In the genomic region with DNA sequence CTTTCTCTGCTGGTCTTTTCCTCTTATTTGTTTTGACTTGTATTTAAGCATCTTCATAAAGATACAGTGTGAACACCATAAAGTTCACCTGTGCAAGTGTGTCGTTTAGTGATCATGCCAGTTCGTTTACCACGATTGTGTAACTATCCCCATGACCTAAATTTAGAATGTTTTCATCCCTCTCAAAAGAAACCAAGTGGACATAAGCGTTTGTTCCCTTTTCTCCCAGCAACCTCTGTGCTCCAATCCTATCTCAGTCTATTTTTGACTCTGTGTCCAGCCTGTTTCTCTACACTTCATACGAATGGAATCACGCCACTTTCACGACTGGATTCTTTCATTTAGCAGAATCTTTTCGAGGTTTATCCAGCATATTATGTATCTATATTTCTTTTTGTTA, we compare ENCODE assay signal across 19 mouse cellular contexts. TPM values are rescaled to one million over a fixed set of nuclear protein-coding genes. Genes with fewer than 3 reads are reported as not detected.
DNase-seq lines count a peak whose midpoint lies in the region; ATAC-seq and TF ChIP-seq lines count a peak whose summit lies in the region.
"Had no signal": no experiment of that assay in that cellular context is flagged by ENCODE, and none has a peak within 500 bp of the region (broad histone marks: within the 10 kb centered on the region; RNA-seq: fewer than 3 reads in every experiment).

No protein-coding gene starts in this region.

- H3K9me3 ChIP-seq in liver, postnatal 0 days (ENCODE audit: low read length): no peaks in the 10 kb centered on the region
- H3K9me3 ChIP-seq in heart, embryonic 15.5 days (replicated peaks): no peaks in the 10 kb centered on the region
- H3K9me3 ChIP-seq: embryonic facial prominence, embryonic 10.5 days; hindbrain, embryonic 10.5 days; limb, embryonic 15.5 days; lung, embryonic 15.5 days; midbrain, embryonic 10.5 days had no signal

- peak overlapping the region; percentile 68 for H3K27ac ChIP-seq in heart, adult 2 months
- peak overlapping the region; percentile 73 for H3K27ac ChIP-seq in liver, postnatal 0 days (ENCODE audit: low read depth)
- H3K27ac ChIP-seq in heart, embryonic 15.5 days: peak overlapping the region; percentile 81
- H3K27ac ChIP-seq in layer of hippocampus, adult 2 months: no peak overlapping the region
- H3K27ac ChIP-seq: embryonic facial prominence, embryonic 10.5 days; hindbrain, embryonic 10.5 days; hindbrain, postnatal 0 days; limb, embryonic 15.5 days; midbrain, embryonic 10.5 days had no signal

- H3K27me3 ChIP-seq in heart, adult 2 months (ENCODE audit: control insufficient read depth, insufficient read depth, low read length): no peaks in the 10 kb centered on the region
- H3K27me3 ChIP-seq in liver, postnatal 0 days (ENCODE audit: insufficient read depth, low read length): no peaks in the 10 kb centered on the region
- no peaks in the 10 kb centered on the region for H3K27me3 ChIP-seq in heart, embryonic 15.5 days
- H3K27me3 ChIP-seq: limb, embryonic 15.5 days; lung, embryonic 15.5 days had no signal

- no peak for DNase-seq in heart, adult 2 months
- DNase-seq in heart, adult 9 months (ENCODE audit: low spot score in 2 of 2): no peak
- DNase-seq in liver, postnatal 0 days: no peak
- DNase-seq in liver: no peak
- no peak for DNase-seq in layer of hippocampus, adult 2 months (ENCODE audit: low spot score in 2 of 2)
- no peak for DNase-seq in adrenal gland, postnatal 36 days
- DNase-seq: cerebellum, adult 8-10 months; gastrocnemius, postnatal 14 days; kidney, adult 2 months; kidney, postnatal 10 days; right cerebral cortex, postnatal 14 days; thymus, postnatal 25 days had no signal

- no peak overlapping the region for H3K4me3 ChIP-seq in heart, adult 2 months
- H3K4me3 ChIP-seq in liver, postnatal 0 days (ENCODE audit: low read depth, low read length): no peak overlapping the region
- H3K4me3 ChIP-seq in heart, embryonic 15.5 days: no peak overlapping the region
- H3K4me3 ChIP-seq in layer of hippocampus, adult 2 months: no peak overlapping the region
- H3K4me3 ChIP-seq: embryonic facial prominence, embryonic 10.5 days; hindbrain, embryonic 10.5 days; limb, embryonic 15.5 days; lung, embryonic 15.5 days; midbrain, embryonic 10.5 days had no signal

- H3K79me2 ChIP-seq in heart, adult 2 months (replicated peaks; ENCODE audit: control insufficient read depth, insufficient read depth, low read length): no peaks in the 10 kb centered on the region; the same call in 1 of the 2 replicates

- intact Hi-C loops in heart, adult 2 months (cut with DNase I): no loop called here

- H3K36me3 ChIP-seq in heart, adult 2 months (ENCODE audit: control insufficient read depth, insufficient read depth, low read length): peaks cover 2% of the 10 kb centered on the region
- H3K36me3 ChIP-seq in liver, postnatal 0 days (replicated peaks; ENCODE audit: insufficient read depth, low read length): no peaks in the 10 kb centered on the region
- no peaks in the 10 kb centered on the region for H3K36me3 ChIP-seq in heart, embryonic 15.5 days
- H3K36me3 ChIP-seq: embryonic facial prominence, embryonic 10.5 days; hindbrain, embryonic 10.5 days; limb, embryonic 15.5 days; lung, embryonic 15.5 days; midbrain, embryonic 10.5 days had no signal

- ATAC-seq in liver, postnatal 0 days: peak; percentile 44; the same call in 1 of the 2 replicates
- ATAC-seq in heart, embryonic 15.5 days (replicated peaks; ENCODE audit: insufficient number of reproducible peaks, insufficient read depth, low FRiP score, low read depth): no peak
- ATAC-seq: hindbrain, postnatal 0 days had no signal

- no peak overlapping the region for H3K9ac ChIP-seq in heart, adult 2 months (ENCODE audit: low read depth, low read length)
- no peak overlapping the region for H3K9ac ChIP-seq in liver, postnatal 0 days (replicated peaks)
- H3K9ac ChIP-seq in heart, embryonic 15.5 days: no peak overlapping the region
- H3K9ac ChIP-seq: limb, embryonic 15.5 days; lung, embryonic 15.5 days had no signal

- H3K4me2 ChIP-seq in liver, postnatal 0 days (ENCODE audit: low read depth, low read length): peak overlapping the region; percentile 34
- H3K4me2 ChIP-seq in heart, embryonic 15.5 days: 0 out of 2 replicates have a peak overlapping the region, but pooled peaks have one; percentile 12
- H3K4me2 ChIP-seq: limb, embryonic 15.5 days; lung, embryonic 15.5 days had no signal

- no peak for TF ChIP-seq POLR2A in heart, adult 2 months (IDR thresholded peaks at IDR 0.05; ENCODE audit: insufficient read depth, low read depth, low read length)

- TF ChIP-seq CTCF in heart, adult 2 months (IDR thresholded peaks at IDR 0.05): no peak
- TF ChIP-seq CTCF in liver, postnatal 0 days (IDR thresholded peaks at IDR 0.05; ENCODE audit: low read depth): no peak
- TF ChIP-seq CTCF in layer of hippocampus, adult 2 months (conservative IDR thresholded peaks at IDR 0.05): no peak

- no peak for TF ChIP-seq EP300 in heart, adult 2 months (IDR thresholded peaks at IDR 0.05; ENCODE audit: insufficient read depth, low read depth, low read length)
- TF ChIP-seq EP300 in liver, postnatal 0 days (IDR thresholded peaks at IDR 0.05; ENCODE audit: low read depth): no peak

- WGBS in heart, adult 2 months: 40% methylated on average over 8 of the region's 8 CpGs
- WGBS in liver, postnatal 0 days (ENCODE audit: insufficient replicate concordance): 41% methylated on average over 8 of the region's 8 CpGs
- WGBS in heart, embryonic 15.5 days: 38% methylated on average over 8 of the region's 8 CpGs

- H3K4me1 ChIP-seq in heart, adult 2 months (ENCODE audit: control insufficient read depth, insufficient read depth, low read length): peaks cover 13% of the 10 kb centered on the region
- peaks cover 46% of the 10 kb centered on the region for H3K4me1 ChIP-seq in liver, postnatal 0 days (ENCODE audit: insufficient read depth)
- H3K4me1 ChIP-seq in heart, embryonic 15.5 days (replicated peaks): peaks cover 58% of the 10 kb centered on the region

RNA-seq across cellular contexts. Expression of gene Cdk6, which starts 40.5 kb away (rescaled TPM):
- total RNA-seq in heart, adult 2 months (2021): 10 to 100 TPM in 1 of 2 experiments, 1 to 10 TPM in 1; 8.1 to 10.6 TPM
- 4.0 and 5.9 TPM in 2 replicates for polyA plus RNA-seq in heart, adult 2 months (2012; rRNA removed)
- polyA plus RNA-seq in liver, postnatal 0 days (2015; fragmentation: Nextera tagmentation; extraction: Ambion mirVana): 17.1 and 17.3 TPM in 2 replicates
- polyA plus RNA-seq in heart, embryonic 15.5 days (2015; fragmentation: Nextera tagmentation; extraction: Ambion mirVana): 31.7 and 45.4 TPM in 2 replicates
- total RNA-seq in layer of hippocampus, adult 2 months (2021): 1 to 10 TPM; 3.5 to 6.3 TPM
- 10 to 100 TPM; 16.3 to 20.4 TPM for total RNA-seq in adrenal gland, postnatal 36 days (2021)
